Mouse (Mus musculus) spleen, postnatal 14 days (tissue): Measurements from ENCODE around the gene Ttc39b.
"Not testable (repeated sequence)": the region's sequence is repeated elsewhere in the genome, so short reads cannot be mapped to it uniquely, and the experiment has no call there.

Source experiments
- DNase-seq, 2 experiments: peaks; one replicate each; pipeline ENCODE4 v3.0.0; 2021 to 2022; ENCODE audit warnings: low spot score in 2 of 2

The Ttc39b gene

GRCm38 (mm10) chr4:83274241-83274640, 49.8 kb downstream of the Ttc39b start:
- DNase-seq, result no peak

- no peak for DNase-seq
Observed at GRCm38 (mm10) chr4:83273616-83274050, 50.4 kb downstream of the Ttc39b start.

- DNase-seq, result no peak
Observed at GRCm38 (mm10) chr4:83272917-83273615, 51.0 kb downstream of the Ttc39b start.

- no peak for DNase-seq
Observed at GRCm38 (mm10) chr4:83270481-83270880, 53.6 kb downstream of the Ttc39b start.

GRCm38 (mm10) chr4:83269614-83270013, 54.4 kb downstream of the Ttc39b start:
- DNase-seq, result no peak

GRCm38 (mm10) chr4:83265926-83266692, 57.9 kb downstream of the Ttc39b start:
- no peak for DNase-seq

- no peak for DNase-seq
Observed at GRCm38 (mm10) chr4:83264832-83265231, 59.2 kb downstream of the Ttc39b start.

- no peak for DNase-seq
Observed at GRCm38 (mm10) chr4:83261998-83262397, 62.1 kb downstream of the Ttc39b start.

GRCm38 (mm10) chr4:83259690-83260089, 64.4 kb downstream of the Ttc39b start:
- no peak for DNase-seq

- no peak for DNase-seq
Observed at GRCm38 (mm10) chr4:83258273-83258672, 65.8 kb downstream of the Ttc39b start.

GRCm38 (mm10) chr4:83257279-83258260, 66.5 kb downstream of the Ttc39b start:
- no peak for DNase-seq

GRCm38 (mm10) chr4:83256779-83257178, 67.3 kb downstream of the Ttc39b start:
- no peak for DNase-seq

- DNase-seq, result no peak
Observed at GRCm38 (mm10) chr4:83254941-83255340, 69.1 kb downstream of the Ttc39b start.

- no peak for DNase-seq
Observed at GRCm38 (mm10) chr4:83253679-83254078, 70.4 kb downstream of the Ttc39b start.

GRCm38 (mm10) chr4:83243706-83244105, 80.3 kb downstream of the Ttc39b start:
- DNase-seq, result no peak

- no peak for DNase-seq
Observed at GRCm38 (mm10) chr4:83241630-83242029, 82.4 kb downstream of the Ttc39b start.

GRCm38 (mm10) chr4:83237656-83238055, 86.4 kb downstream of the Ttc39b start:
- no peak for DNase-seq

- DNase-seq, result not testable (repeated sequence)
Observed at GRCm38 (mm10) chr4:83235304-83235703, 88.8 kb downstream of the Ttc39b start.

GRCm38 (mm10) chr4:83234739-83235138, 89.3 kb downstream of the Ttc39b start:
- no peak for DNase-seq

- no peak for DNase-seq
Observed at GRCm38 (mm10) chr4:83234132-83234531, 89.9 kb downstream of the Ttc39b start.

- DNase-seq, result no peak
Observed at GRCm38 (mm10) chr4:83233181-83234123, 90.6 kb downstream of the Ttc39b start.
